Mouse (Mus musculus): Measurements from ENCODE around the gene Gm7929. TPM values are rescaled to one million over a fixed set of nuclear protein-coding genes. Genes with fewer than 3 reads are reported as not detected.
"Not testable (repeated sequence)": the region's sequence is repeated elsewhere in the genome, so short reads cannot be mapped to it uniquely, and the experiment has no call there.

Gene Gm7929
- not detected for total RNA-seq (2021)
- long read RNA-seq, experiment 1 = 0 reads
- long read RNA-seq, experiment 2 = 0 reads

- not testable (repeated sequence) for DNase-seq
These were observed at the start of gene Gm7929 for GRCm38 (mm10) chr14:41750514-41750913. Gm7929 (minus strand) TSS chr14:41750614.

- not testable (repeated sequence) for DNase-seq
These were observed 21.9 kb upstream of the Gm7929 start, which contains the start of gene Gm47189 for GRCm38 (mm10) chr14:41772341-41772740. Gm47189 (minus strand) TSS chr14:41772441.

GRCm38 (mm10) chr14:41755931-41756330 lies 5.5 kb upstream of the Gm7929 start:
- not testable (repeated sequence) for DNase-seq

DNA sequence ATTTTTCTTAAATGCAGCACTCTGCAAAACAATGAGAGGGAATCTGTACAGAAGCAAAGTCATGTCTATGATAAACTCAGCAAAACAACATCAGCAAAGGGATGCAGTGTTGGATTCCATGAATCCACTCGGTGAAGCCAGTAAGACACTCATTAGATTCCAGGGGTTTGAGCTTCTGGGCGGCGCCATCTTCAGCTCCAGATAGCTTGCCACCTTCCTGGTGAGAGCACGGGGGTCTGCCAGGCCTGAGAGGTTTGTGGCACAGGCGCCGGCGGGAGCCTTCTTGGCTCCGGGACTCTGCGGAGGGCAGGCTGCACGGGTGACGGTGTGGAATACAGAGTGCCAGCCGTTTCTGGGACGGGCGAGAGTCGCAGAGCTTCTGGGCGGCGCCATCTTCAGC lies 27.0 kb downstream of the Gm7929 start:
- DNase-seq = not testable (repeated sequence)

DNA sequence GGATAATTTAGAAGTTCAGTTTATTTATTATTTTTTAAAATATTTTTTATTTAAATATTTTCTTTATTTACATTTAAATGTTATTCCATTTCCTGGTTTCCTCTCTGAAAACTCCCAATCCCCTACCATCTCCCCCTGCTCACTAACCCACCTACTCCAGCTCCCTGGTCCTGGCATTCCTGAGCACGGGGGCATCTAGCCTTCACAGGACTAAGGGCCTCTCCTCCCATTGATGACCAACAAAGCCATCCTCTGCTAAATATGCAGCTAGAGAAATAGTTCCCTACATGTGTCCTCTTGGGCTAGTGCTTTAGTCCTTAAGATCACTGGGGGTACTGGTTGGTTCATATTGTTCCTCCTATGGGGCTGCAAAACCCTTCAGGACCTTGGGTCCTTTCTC lies 33.2 kb downstream of the Gm7929 start:
- not testable (repeated sequence) for DNase-seq

- DNase-seq = not testable (repeated sequence)
These were observed 48.6 kb downstream of the Gm7929 start, which contains the start of gene Gm8068 for GRCm38 (mm10) chr14:41701785-41702184. Gm8068 (minus strand) TSS chr14:41701885.

Other genes starting within 250 kb of the Gm7929 start
- gene Gm7970, start 195.0 kb downstream of the Gm7929 start, total RNA-seq (2021) = not detected
- not detected for gene 1700049E17Rik2, start 177.4 kb downstream of the Gm7929 start, total RNA-seq (2021)
- not detected for gene Gm3072, start 126.0 kb downstream of the Gm7929 start, total RNA-seq (2021)
- gene Gm3676, start 104.1 kb downstream of the Gm7929 start, total RNA-seq (2021) = not detected
- not detected for gene Gm8068, start 48.7 kb downstream of the Gm7929 start, total RNA-seq (2021)
- not detected for gene Gm47189, start 21.8 kb upstream of the Gm7929 start, total RNA-seq (2021)
- gene Gm7980, start 156.7 kb upstream of the Gm7929 start, total RNA-seq (2021) = not detected
- not detected for gene 1700049E17Rik1, start 174.3 kb upstream of the Gm7929 start, total RNA-seq (2021)
- gene 1700024B05Rik, start 193.4 kb upstream of the Gm7929 start, total RNA-seq (2021) = not detected
- not detected for gene Gm6401, start 217.3 kb upstream of the Gm7929 start, total RNA-seq (2021)
- not detected for gene Gm3543, start 232.7 kb upstream of the Gm7929 start, total RNA-seq (2021)

Data from adrenal gland, postnatal 10 days (tissue).